Mouse (Mus musculus) kidney, postnatal 25 days (tissue): ENCODE results near the gene D11Wsu47e.
"Not testable (repeated sequence)": the region's sequence is repeated elsewhere in the genome, so short reads cannot be mapped to it uniquely, and the experiment has no call there.

Source experiments
- DNase-seq, 2 experiments: peaks; one replicate each; pipeline ENCODE4 v3.0.0; 2021; ENCODE audit warnings: mixed read lengths in 2 of 2

D11Wsu47e gene

DNA sequence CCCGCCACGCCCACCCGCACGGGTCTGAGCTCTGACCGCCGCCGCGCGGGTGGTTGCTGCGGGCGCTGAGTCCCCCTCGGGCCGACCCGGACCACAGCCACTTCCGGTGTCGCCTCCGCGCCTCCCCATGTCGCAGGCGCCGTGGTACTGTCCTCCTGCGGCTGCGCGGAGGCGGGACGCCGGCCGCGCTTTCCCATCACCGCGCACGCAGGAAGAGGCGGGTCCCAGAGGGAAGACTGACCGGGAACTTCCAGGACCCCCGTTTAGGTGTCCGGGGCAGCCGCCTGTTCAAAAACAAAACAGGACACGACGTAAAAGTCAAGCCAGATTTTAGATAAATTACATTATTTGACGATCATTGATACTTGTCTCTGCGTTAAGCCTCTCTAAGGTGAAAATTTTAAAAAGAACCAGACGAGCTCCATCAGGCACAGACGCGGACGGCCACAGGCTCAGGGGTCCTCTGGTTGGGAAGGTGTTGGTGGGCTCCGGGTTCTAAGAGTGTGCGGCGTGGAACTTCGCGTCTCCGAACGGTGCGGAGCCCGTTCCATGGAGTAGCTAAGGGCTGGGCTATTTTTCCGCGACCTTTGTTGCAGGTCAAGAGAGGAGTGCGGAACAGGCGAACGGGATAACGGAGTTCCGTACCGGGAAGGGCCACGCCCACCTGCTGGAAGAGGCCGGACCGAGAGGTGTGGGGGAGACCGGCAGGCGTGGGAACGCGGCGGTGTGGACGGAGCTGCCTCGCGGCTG lies at the start of gene D11Wsu47e, which contains the start of gene Fam104a:
D11Wsu47e (plus strand) TSS at position 456 of the 750 bp plus-strand sequence.
Fam104a (minus strand) TSS at position 199 of the 750 bp plus-strand sequence.
- DNase-seq: peak; percentile 94 to 97

DNA sequence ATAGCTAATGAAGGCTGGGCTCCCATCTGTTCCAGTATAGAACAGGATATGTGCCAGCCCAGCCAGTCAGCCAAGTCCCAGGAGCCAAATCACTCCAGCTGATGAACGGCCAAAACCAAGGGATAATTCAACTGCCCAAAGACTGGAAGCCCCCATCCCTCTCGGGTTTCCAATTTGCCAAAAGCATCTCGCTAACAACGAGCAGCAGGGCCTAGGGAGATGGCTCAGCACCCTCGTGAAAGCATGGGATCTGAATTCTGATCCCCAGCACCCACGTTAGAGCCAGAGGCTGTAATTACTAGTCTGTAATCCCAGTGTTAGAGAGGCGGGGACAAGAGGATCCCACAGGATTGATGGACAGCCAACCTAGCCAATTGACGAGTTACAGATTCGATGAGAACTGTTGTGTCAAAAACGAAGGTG lies 49.5 kb upstream of the D11Wsu47e start:
- DNase-seq: no peak

DNA sequence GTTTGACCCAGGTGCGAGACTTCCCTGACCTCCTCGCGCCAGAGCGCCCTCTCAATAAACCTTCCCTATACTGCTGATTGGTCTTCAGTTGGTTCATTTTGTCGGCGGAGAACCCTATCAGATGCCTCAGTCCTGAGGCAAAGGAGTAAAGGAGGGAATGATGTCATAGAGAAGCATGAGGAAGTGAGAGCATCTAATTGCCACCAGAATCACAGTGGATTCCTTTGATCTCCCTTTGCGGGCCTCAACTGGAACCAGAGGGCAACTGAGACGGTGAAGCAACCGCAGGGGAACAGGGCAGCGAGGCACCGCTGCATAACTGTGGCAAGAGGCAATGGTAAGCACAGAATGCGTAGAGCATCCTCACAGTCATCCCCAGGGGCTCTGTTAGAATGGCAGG lies 45.5 kb upstream of the D11Wsu47e start:
- no peak for DNase-seq

DNA sequence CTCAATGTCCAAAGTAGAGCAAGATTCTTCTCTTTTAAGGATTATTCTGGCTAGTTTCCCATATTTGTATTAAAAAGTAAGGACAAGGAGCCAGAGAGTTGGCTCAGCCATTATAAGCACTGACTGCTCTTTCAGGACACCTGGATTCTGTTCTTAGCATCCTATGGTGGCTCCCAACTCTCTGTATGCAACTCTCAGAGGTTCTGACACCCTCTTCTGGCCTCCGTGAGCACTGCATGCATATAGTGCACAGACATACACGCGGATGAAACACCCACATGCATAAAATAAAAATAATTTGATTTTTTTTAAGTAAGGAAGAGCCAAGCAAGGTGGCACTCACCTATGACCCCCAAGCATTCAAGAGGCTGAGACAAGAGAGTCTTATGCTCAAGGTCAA lies 39.0 kb upstream of the D11Wsu47e start:
- DNase-seq: no peak

DNA sequence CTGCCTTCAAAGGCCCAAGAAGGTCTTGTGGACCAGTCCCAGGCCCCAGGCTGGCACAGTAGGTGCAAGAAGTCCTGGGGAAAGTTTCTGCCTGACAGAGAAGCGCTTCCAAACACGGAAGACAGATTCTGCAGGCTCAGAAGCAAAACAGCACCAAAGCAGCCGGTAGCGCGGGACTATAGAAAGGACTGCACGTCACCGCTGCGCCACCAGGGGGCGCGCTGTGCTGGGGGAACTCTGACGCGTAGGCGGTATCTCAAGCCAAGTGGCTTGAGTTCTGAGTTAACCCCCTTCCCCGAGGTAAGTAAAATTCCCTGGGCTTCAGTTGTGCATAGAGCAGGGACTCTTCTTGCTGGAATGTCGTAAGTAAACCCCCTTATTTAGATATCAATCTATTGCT lies 36.1 kb upstream of the D11Wsu47e start:
- peak; percentile 84 to 85 for DNase-seq

DNA sequence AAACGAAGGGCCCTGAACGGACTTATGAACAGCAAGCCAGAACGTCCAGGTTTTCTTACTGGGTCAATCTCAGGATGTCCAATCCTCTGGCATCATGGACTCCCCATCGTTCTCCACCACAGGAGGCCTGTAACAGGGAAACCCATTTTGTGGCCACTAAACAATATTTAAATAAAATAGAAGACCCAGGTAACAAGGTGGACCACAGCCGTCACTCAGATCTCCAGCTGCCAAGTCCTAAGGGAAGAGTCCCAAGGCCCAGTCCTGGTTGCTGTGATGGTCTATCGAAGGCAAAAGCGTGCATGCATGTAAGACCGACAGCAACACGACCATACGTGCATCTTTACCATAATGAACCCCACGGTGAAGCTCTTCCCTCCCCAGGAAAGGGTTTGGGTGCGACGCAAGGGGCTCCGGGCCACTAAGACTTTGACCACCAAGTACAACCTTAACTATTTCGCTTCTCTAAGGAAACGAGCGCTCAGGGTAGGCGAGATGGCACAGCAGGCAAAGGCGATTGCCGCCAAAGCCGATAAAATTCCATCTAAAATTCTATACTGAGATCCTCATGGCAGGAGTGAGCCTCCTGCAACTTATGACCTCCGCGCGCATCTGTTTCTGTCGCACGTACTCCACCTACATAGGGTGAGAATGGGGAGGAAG lies 35.4 kb upstream of the D11Wsu47e start, which contains the start of gene Cog1:
Cog1 (plus strand) TSS at position 480 of the 663 bp plus-strand sequence.
- no peak for DNase-seq

DNA sequence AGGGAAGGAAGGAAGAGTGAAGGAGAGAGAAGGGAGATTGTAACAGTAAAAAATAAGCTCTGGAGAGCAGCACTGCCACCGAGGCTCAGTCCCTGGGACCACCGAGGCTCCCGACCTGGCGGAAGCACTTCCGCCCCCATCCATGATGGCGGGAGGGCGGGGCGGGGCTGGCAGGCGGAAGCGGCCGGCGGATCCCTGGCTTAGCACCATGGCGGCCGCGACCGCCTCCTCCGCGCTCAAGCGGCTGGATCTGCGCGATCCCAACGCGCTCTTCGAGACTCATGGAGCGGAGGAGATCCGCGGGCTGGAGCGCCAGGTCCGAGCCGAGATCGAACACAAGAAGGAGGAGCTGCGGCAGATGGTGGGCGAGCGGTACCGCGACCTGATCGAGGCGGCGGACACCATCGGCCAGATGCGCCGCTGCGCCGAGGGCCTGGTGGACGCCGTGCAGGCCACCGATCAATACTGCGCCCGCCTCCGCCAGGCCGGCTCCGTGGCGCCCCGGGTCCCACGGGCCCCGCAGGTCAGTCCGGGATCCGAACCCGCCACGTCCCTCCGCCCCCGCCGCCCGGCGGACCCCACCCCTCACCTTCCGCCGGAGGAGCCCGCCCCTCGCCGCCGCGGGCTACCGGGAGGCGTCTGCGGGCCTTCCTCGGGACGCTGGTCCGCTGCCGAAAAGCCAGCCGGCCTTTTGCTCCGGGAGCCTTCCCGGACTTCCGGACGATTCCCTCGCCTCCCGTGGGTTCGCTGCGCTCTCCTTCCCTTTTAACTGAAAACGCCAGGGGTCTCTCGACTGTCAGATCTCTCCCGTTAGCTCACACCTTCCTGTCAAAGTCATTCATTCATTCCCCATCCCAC lies 34.6 kb upstream of the D11Wsu47e start, which contains the start of gene Slc39a11:
Slc39a11 (minus strand) TSS at position 727 of the 858 bp plus-strand sequence.
- peak; percentile 68 to 80 for DNase-seq

DNA sequence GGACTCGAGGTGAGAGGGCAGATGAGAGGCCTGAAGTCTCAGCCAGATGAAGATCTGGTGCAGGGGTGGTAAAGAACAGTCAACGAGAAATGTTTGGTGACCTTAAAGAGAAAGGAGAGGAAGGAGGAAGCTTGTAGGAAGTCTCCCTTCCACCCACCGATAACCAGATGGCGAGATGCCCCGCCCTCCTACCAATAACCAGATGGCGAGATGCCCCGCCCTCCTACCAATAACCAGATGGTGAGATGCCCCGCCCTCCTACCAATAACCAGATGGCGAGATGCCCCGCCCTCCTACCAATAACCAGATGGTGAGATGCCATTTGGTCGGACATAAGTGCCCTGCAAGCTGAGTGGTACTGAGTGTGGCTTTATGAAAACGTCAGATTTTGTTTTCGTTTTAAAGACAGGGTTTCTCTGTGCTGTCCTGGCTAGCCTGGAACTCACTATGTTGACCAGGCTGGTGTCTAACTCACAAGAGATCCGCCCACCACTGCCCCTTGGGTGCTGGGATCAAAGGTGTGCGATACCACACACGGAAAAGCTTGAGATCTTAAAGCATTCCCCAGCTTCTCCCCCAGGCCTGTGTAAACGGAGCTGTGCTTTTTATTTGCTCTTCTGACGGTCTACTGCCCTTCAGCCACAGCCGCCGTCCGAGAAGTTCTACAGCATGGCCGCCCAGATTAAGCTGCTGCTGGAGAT lies 32.9 kb upstream of the D11Wsu47e start:
- DNase-seq: no peak

DNA sequence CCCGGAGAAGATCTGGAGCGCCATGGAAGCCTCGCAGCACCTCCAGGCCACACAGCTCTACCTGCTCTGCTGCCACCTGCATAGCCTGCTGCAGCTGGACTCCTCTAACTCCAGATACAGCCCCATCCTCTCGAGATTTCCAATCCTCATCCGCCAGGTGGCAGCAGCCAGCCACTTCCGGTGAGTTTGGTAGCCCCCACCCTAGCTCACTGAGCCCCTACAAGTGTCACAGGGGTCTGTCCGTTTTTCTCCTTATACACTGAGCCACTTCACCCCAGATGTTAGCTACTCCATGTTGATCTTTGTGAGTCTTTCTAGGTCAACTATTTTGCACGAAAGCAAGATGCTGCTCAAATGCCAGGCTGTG lies 32.3 kb upstream of the D11Wsu47e start:
- DNase-seq: peak; percentile 53 to 63

DNA sequence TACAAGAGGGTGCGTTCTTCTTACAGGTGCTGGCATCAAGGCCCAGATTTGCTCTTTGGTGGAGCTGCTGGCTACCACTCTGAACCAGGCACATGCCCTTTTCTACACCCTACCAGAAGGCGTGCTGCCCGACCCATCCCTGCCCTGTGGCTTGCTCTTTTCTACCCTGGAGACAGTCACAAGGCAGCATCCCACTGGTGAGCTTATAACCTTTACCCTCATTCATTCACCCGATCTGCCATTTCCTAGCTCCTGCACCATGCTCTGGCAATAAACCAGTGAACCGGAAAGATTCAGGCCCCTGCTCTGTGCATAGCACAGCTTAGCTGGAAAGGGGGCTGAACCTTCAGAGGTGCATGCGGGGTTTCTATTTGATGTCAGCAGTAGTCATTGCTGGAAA lies 31.7 kb upstream of the D11Wsu47e start:
- DNase-seq: peak; percentile 56 to 85

DNA sequence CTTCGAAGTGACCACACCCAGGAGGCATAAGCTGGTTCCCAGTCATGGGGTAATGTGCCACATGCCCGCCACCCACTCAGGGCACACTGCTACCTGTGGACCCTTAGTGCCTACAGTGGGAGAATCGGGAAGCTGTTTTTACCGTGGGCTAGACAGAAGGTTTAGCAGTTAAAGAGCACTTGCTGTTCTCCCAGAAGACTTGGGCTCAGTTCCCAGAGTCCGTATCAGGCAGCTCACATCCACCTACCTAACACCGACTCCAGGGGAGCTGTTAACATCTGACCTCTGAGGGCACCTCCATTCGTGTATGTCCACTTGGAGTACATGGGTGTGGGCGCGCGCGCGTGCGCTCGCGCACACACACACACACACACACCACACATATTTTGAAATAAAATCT lies 30.1 kb upstream of the D11Wsu47e start:
- DNase-seq: no peak

DNA sequence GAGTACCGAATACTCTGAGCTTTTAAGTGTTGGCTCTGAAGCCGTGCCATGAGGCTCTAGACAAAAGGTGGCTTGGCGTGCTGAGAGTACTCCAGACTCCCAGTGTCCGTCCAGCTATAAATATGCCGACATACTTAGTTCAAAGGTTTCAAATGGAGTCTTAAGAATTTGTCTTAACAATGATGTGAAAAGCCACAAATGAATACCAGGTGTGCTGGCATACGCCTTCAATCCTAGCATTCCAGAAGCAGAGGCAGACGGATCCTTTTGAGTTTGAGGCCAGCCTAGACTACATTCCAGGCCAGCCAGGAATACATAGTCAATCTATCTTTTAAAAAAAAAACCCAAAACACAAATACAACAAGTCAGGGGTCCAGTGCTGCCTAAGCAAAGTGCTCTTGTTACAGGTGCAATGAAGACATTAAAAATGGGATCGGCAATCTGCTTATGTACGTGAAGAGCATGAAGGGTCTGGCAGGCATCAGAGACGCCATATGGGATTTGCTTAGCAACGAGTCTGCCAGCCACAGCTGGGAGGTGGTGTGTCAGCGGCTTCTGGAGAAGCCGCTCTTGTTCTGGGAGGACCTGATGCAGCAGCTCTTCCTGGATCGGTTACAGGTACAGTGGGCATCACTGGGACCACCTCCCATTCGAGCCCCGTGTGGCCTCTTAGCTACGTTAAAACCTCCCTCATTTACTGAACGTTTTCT lies 29.5 kb upstream of the D11Wsu47e start:
- DNase-seq: no peak

DNA sequence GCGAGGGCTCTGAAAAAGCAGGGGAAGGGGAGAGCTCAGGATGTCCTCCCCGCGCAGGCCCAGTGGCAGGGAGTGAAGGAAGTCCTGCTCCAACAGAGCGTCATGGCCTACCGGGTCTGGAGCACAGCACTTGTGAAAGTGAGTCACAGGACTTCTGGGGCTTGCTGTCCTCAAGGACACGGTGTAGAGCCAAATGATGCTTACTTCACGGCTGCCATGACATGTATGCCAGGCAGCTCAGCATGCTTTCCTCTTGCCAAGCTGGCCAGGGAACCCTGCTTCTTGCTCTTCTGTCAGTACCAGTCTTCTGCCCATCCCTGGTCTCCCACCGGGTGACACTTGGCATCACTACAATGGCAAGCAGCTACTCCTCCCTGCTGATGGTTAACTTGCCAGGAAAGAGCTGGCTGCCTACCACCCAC lies 27.7 kb upstream of the D11Wsu47e start:
- DNase-seq: no peak

DNA sequence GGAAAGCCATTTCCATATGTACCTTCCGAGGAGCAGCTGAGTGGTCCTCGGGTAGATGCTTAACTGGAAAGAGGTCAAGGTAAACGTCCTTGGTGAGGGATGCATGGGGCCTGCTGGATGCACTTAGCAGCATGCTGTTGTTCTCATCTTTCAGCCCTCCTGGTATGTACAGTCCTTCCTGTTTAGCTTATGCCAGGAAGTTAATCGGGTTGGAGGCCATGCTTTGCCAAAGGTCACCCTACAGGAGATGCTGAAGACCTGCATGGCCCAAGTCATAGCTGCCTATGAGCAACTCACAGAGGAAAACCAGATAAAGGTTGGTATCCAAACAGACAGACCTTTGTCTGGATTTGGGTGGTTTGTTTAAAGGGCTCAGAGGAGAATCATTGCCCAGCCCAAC lies 27.0 kb upstream of the D11Wsu47e start:
- DNase-seq: no peak

DNA sequence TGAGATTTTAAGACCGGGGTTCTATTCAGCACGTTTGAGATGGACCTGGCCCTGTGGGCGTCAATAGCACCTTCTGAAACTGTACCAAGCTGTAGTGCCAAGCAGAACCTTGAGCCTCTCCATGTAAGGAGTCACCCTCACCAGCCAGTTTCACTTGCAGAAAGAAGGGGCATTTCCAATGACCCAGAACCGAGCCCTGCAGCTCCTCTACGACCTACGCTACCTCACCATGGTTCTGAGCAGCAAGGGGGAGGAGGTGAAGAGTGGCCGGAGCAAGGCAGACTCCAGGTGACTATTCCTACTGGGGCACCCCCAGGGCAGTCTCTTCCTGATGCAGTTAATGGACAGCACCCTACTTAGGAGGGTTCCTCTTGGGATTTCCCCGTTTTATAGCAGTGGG lies 25.9 kb upstream of the D11Wsu47e start:
- DNase-seq: peak; percentile 36 to 79

DNA sequence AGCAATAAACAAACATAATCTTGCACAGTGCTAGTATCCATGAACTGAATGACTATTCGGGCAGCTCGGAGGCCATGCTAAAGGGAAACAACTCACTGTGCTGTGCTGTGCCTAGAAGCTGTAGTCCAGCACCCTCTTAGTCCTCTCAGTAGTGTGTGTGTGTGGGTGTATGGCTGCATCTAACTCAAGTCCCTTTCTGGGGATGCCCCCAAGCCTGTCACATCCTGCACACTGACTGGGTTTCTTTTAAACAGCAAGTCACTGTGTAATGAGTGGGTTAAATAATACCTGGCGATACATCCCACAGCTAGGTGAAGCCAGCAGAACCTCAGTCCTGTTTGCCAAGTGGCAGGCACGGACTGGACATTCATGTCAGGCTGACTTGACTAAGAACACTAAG lies 25.4 kb upstream of the D11Wsu47e start:
- no peak for DNase-seq

DNA sequence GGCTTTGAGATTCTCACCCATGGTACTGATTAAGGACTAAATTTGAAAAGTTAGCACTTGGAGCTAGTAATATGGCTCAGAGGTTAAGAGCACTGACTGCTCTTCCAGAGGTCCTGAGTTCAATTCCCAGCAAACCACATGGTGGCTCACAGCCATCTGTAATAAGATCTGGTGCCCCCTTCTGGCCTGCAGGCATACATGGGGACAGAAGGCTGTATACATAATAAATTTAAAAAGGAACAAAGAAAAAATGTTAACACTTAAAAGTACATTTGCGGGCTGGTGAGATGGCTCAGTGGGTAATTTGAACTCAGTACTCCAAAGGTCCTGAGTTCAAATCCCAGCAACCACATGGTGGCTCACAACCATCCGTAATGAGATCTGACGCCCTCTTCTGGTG lies 24.0 kb upstream of the D11Wsu47e start:
- DNase-seq: not testable (repeated sequence)

DNA sequence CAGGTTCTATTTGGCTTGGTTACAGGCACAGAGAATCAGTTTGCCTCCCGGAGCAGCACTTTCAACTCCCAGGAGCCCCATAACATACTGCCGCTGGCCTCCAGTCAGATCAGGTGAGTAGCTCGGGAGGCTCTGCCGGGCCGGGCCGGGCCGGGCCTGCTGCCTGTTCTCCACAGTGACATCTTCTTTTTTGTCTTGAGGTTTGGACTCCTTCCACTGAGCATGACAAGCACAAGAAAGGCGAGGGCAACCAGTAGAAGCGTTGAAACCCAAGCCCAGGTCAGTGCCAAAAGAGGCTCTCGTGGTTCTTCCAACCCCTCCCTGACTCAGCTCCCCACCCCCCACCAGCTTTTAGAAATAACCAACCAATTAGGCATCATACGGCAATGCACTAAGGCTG lies 23.3 kb upstream of the D11Wsu47e start:
- no peak for DNase-seq

DNA sequence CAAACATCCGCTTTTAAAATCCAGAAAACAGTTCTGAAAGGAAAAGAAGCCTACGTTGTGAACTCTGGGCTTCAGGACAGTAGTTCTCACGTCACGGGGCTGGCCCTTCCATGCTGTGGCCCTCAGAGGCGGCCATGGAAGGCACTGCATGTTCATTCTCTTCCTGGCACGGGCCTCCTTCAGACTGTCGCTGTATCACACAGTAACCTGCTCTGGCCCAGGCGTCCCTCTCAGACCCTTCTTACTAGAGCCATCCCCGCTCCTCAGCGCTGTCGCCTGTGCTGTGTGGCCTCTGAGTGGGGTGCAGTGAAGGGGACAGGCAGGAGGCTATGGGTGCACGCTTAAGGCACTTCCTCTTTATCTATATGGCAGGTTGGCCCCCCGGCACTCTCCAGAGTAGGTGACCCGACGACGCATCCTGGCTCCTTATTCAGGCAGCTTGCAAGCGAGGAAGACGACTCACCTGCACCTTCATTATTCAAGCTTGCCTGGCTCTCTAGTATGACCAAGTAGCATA lies 22.3 kb upstream of the D11Wsu47e start:
- no peak for DNase-seq

DNA sequence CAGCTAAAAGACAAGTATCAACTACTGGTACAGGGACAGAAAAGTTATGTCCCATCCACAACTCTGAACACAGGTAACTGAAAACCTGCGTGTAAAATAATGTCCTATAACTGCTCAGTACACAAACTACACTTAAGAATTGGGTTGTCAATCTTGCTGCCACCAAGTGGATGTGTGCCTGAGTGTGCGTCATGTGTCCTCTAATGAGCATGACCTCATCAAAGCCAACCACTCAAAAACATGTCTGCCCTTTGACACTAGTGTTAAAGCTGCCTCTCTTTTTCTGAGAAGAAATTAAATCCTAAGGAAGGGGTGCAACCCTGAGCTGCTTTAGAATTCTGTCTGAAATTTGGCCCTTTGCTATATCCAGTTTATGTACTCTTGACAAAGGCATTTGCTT lies 19.9 kb upstream of the D11Wsu47e start:
- no peak for DNase-seq

DNA sequence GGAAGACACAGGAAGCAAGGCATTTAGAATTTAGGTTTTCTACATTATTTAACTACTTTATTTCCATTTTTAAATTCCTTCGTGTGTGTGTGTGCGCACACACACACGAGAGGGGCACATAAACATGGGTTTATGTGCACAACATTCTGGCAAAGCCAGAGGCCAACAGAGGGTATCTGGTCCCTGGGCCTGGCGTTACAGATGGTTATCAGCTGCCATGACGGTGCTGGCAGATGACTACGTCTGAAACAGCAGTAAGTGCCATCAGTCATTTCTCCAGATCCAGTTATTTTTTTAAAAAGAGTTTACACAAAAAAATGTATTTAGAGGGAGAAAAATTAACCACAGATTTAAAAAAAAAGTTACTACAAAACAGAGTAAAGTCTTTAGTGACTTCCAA lies 18.0 kb upstream of the D11Wsu47e start:
- DNase-seq: no peak

DNA sequence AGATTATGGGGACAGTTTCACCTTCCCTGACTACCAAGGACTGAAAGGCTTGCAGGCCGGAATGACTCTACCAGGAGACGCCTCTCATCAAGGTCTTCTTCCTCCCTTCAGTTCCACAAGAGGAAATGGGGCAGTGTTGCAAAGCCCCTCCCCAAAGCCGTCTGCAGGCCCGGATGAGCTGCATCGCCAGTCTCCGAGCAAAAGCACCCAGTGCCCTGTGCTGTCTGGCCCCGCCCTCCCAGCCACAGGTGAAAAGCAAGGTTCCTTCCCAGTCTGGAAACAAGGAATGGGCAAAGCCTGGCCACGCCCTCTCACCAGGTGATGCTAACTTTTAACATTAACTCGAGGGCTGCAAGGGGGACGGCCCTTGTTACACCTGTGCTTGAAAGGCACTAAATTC lies 17.6 kb upstream of the D11Wsu47e start:
- DNase-seq: peak; percentile 76 to 86
